Mouse (Mus musculus) myocyte (in vitro differentiated cells): ENCODE data around the gene Snap47.

Experiments used
- E2F4 ChIP-seq: IDR thresholded peaks from one replicate; pipeline ENCODE4 v1.6.1; 2011; ENCODE audit warnings: mild to moderate bottlenecking, control low read depth, moderate library complexity; ENCODE audit not compliant: insufficient read depth
- MAX ChIP-seq: IDR thresholded peaks from one replicate; pipeline ENCODE4 v1.6.1; 2011; ENCODE audit warnings: low read depth, mild to moderate bottlenecking, control low read depth
- POLR2A ChIP-seq: IDR thresholded peaks from one replicate; pipeline ENCODE4 v1.6.1; 2011; ENCODE audit warnings: low read depth, mild to moderate bottlenecking, control low read depth, moderate library complexity; ENCODE audit not compliant: insufficient read length
- POLR2AphosphoS2 ChIP-seq: IDR thresholded peaks from one replicate; pipeline ENCODE4 v1.6.1; 2011; ENCODE audit warnings: low read depth, control low read depth; ENCODE audit not compliant: insufficient read length
- REST ChIP-seq: IDR thresholded peaks from one replicate; pipeline ENCODE4 v1.6.1; 2011; ENCODE audit warnings: mild to moderate bottlenecking, control low read depth, moderate library complexity; ENCODE audit not compliant: insufficient read depth, insufficient read length
- TCF12 ChIP-seq: IDR thresholded peaks from one replicate; pipeline ENCODE4 v1.6.1; 2011; ENCODE audit warnings: mild to moderate bottlenecking, control low read depth; ENCODE audit not compliant: poor library complexity, insufficient read depth, severe bottlenecking
- USF1 ChIP-seq: IDR thresholded peaks from one replicate; pipeline ENCODE4 v1.6.1; 2011; ENCODE audit warnings: low read depth, mild to moderate bottlenecking, control low read depth, moderate library complexity

GRCm38 (mm10) chr11:59405761-59406160 lies 45.2 kb downstream of the Snap47 start:
- TF ChIP-seq POLR2A (no peak), MAX (no peak), USF1 (no peak), REST (no peak), POLR2AphosphoS2 (no peak), E2F4 (no peak), TCF12 (no peak)
